Mouse (Mus musculus): ENCODE measurements around the gene Vmn1r93.
"Not testable (repeated sequence)": the region's sequence is repeated elsewhere in the genome, so short reads cannot be mapped to it uniquely, and the experiment has no call there.

Gene Vmn1r93

GRCm38 (mm10) chr7:20138988-20139387 is at the start of gene Vmn1r93:
Gene Vmn1r93, minus strand, starts transcription at chr7:20139088.
- DNase-seq, result not testable (repeated sequence)

GRCm38 (mm10) chr7:20168277-20168676 is 29.4 kb upstream of the Vmn1r93 start, which contains the start of gene Vmn1r94:
Gene Vmn1r94, minus strand, starts transcription at chr7:20168377.
- DNase-seq, result not testable (repeated sequence)

DNA sequence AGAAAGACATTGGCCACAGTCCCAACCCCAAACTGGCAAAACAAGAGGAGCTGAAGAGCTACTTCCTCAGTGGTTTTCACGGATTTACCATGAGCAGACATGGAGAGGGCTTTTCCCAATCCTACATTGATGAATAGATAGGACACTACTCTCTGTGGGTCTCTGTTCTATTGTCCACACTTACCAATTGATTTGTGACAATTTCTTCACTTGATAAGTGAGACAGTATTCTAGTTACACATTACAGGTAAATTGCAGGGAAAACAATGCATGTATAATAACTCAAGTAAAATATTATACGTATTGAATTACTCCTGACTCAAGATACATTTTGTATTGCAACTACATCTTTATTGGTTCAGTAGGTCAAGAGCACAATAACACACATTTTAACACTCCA is 16.4 kb downstream of the Vmn1r93 start, which contains the start of gene Gm16442:
Gm16442 (minus strand) TSS at position 101 of the 400 bp plus-strand sequence.
- not testable (repeated sequence) for DNase-seq

DNA sequence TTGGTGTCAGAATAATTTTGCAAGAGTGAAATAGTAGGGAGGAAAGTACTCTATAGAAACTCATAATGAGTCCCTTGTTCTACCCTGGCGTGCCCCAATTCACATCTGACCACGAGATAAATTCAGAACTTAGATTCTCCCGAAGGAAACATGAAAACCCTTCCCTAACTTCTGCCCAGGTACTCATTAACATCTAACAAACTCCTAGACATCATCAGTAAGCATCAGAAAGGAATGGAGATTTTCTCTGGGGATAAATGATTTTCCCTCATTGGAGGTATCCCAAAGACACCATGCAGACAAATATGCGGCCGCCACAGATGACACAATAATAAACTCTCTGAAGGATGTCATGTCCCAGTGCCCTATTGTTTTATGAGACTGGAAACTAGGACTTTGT is 39.5 kb downstream of the Vmn1r93 start, which contains the start of gene Vmn1r91:
Vmn1r91 (plus strand) TSS at position 301 of the 400 bp plus-strand sequence.
- DNase-seq, result not testable (repeated sequence)

All from cerebellum, adult 11-12 months (tissue).